Mouse (Mus musculus): Measurements from ENCODE around the gene Tnfaip8l3. TPM values are rescaled to one million over a fixed set of nuclear protein-coding genes. Genes with fewer than 3 reads are reported as not detected.
"Not testable (repeated sequence)": the region's sequence is repeated elsewhere in the genome, so short reads cannot be mapped to it uniquely, and the experiment has no call there.

Tnfaip8l3 gene
- total RNA-seq, 2 experiments from 2014 or later, result 0.10 to 0.17 TPM

DNA sequence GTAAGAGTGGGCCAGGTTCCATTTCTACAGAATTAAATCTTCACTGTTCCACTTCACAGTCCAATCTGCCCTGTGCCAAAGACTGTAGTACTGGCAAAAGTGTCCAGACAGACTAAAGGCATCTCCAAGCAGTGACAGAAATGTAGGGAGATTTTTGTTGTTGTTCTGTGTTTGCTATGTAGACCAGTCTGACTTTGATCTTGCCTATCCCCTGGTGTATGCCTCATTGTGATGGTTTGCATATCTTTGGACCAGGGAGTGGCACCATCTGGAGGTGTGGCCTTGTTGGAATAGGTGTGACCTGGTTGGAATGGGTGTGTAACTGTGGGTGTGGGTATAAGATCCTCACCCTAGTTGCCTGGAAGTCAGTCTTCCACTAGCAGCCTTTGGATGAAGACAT, 75.6 kb downstream of the Tnfaip8l3 start:
- DNase-seq (ENCODE audit: low spot score in 2 of 2), result not testable (repeated sequence)

DNA sequence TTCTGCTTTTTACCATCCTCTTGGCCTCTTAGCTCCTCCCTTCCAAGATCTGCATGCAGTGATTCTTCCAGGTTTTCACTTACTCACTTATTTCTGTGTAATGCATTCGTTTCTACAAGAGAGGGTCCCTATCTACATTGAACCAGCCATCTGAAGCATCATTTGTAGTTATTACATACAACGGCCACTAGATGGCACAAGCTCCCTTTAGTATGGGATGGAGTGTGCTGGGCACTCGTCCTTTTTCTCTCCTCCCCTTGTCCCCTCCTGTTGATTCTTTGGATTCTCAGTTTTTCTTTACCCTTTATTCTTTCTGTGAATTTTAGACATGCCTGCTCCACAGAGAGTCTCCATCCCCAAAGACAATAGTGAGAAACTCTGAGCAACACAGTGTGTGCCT, 77.3 kb downstream of the Tnfaip8l3 start:
- DNase-seq (ENCODE audit: low spot score in 2 of 2), result peak in 1 of 2 experiments; percentile 19

DNA sequence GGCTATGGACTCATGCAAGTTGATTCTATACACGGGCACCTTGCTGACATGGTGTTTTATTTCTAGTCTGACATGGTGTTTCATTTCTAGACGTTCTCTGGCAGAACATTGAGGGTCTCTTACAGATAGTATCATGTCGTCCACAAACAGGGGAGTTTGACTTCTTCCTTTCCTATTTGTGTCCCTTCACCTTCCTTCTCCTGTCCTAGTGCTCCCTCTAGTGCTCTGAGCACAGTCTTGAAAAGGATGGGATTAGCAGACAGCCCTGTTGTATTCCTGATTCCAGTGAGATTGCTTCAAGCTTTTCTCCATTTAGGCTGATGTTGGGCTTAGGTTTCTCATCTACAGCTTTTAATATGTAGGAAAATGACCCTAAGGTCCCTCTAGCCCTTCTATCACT, 81.2 kb downstream of the Tnfaip8l3 start:
- DNase-seq (ENCODE audit: low spot score in 2 of 2), result no peak

DNA sequence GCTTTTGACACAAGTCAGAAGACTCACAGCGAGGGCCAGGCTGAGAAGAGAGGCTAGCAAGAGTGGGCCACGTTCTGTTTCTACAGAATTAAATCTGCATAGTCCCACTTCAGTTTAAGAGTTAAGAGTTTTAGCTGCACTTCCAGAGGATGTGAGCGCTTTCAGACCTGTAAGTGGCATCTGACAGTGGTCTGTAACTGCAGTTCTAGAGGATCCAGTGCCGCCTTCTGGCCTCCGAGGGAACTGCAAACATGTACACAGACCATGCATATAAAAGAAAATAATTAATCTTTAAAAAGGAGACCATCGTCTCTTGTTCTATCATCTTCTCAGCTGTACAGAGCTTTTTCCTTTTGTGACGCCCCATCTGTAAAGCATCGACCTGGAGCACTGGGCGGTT, 83.3 kb downstream of the Tnfaip8l3 start:
- peak; percentile 18 to 30 for DNase-seq (ENCODE audit: low spot score in 2 of 2)

DNA sequence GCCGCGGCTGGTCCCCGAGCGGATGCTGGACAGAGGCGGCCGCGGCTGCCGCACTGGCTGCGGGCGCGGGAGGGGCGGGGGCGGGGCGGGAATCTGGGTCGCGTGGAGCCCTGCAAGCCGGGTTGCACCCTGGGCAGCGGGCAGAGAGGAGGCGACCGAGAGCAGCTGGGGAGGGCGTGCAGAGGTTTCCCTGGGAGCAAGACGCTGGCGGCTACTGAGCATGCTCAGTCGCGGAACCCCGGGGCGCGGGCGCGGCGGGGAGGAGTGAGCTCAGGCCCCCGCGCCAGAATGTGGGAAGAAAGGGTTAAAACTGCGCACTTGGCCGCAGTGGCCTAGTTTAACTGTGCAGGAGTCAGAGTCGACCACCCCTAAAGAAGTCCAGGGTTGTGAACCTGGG, 93.1 kb downstream of the Tnfaip8l3 start, which contains the start of gene Elmod1:
Elmod1 (minus strand) TSS at position 180 of the 397 bp plus-strand sequence.
- DNase-seq (ENCODE audit: low spot score in 2 of 2), result peak; percentile 25 to 39

DNA sequence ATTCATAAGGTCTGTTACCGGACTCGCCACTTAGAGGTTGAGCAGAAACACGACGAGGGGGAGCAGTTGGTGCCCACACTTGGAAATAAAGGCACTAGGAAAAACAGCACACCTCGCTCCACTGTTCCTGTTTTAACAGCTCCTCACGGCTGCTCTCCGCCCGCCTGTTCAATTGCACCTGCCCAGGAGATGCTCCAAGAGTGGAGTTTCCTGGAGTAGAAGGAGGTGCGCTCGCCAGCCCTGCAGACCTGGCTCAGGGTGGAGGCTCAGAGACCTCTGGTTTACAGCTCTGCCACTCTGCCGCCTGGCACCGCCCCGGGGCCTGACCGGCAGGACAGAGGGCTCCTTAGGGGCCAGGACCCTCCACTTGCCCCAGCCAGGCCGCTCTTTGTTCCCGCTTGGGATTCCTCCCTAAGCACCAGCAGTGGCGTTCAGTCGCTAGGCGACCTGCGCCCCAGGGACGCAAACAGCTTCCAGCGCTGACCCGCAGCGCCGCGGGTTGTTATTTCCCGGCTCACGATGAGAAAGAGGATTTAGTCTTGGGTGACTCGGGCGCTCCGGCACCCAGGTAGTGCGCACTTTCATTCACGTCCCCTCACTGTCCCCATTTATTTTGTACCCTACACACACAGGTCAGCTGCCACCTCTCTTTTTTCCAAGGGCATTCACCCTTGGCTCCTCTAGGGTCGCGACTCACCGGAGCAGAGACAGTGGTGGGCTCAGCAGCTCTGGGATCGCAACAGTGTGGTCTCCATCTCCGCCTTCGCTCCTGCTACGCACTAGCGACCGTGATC, 93.7 kb downstream of the Tnfaip8l3 start:
- DNase-seq (ENCODE audit: low spot score in 2 of 2), result peak in 1 of 2 experiments; percentile 19

DNA sequence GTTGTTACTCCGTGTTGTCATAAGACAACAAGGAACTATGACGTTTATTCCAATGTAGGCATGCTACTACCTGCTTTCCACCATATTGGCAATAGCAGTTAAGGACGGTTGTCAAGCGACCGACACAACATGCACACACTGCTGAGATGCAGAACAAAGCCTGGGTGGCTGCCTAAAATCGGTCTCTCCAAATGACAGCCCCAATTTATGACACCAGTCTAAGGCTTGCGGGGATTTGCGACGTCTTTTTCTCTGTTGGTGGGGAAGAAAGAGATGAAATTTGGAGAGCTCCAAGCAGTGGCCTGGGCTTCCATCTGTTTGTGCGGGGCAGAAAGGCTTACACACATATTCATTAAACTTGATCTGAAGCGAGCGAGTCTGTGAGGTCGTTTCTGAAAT, 94.3 kb downstream of the Tnfaip8l3 start:
- DNase-seq (ENCODE audit: low spot score in 2 of 2), result no peak

Other genes starting within 250 kb of the Tnfaip8l3 start
- gene Sln, start 218.2 kb downstream of the Tnfaip8l3 start, total RNA-seq (2021), result under 1 TPM in 1 of 2 experiments, not detected in 1; 0.29 TPM
- gene Elmod1, start 93.1 kb downstream of the Tnfaip8l3 start, total RNA-seq (2021), result 1 to 10 TPM; 3.6 to 4.0 TPM
- gene Cyp19a1, start 199.7 kb upstream of the Tnfaip8l3 start, total RNA-seq (2021), result not detected
- 10 to 100 TPM in 1 of 2 experiments, 1 to 10 TPM in 1; 6.5 to 14.9 TPM for gene Gldn, start 218.1 kb upstream of the Tnfaip8l3 start, total RNA-seq (2021)